Mouse (Mus musculus): ENCODE measurements around the gene Fsd1. TPM values are rescaled to one million over a fixed set of nuclear protein-coding genes. Genes with fewer than 3 reads are reported as not detected.

The Fsd1 gene
- polyA plus RNA-seq, 1 experiment from 2014 or later: 0.22 TPM

DNA sequence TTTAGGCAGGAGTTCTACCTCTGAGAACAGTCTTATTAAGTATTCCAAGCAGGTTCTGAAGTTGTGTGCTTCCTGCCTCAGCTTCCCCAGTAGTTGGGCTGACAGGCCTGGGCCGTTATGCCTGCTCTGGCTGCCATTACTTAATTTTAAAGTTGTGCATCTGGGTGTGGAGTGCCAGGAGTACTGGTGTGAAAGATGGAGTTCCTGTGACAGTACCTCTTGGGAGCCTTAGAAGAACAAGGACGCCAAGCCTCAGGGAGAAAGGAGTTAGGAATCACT is 23.6 kb downstream of the Fsd1 start:
- 50% methylated on average over 2 of the region's 2 CpGs for WGBS (ENCODE audit: insufficient replicate concordance)

DNA sequence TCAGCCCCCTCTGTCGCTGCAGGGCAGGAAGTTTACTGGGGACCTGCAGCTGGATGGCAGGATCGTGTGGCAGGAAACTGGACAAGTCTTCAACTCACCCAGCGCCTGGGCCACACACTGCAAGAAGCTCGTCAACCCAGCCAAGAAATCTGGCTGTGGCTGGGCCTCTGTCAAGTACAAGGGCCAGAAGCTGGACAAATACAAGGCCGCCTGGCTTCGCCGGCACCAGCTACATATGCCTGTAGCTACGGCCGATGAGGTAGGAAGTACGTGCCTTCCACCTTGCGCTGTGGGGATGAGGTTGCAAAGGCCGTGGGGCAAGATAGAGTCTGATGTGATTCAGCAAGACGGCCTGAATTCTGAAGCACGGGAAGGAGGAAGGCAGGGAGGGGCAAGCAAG is 23.9 kb downstream of the Fsd1 start:
- 57% methylated on average over 14 of the region's 14 CpGs for WGBS (ENCODE audit: insufficient replicate concordance)
- no peak overlapping the region for H3K27ac ChIP-seq (ENCODE audit: low read length)
- H3K4me1 ChIP-seq (ENCODE audit: control insufficient read depth, low read depth, low read length): peaks cover 26% of the 10 kb centered on the region
- ATAC-seq (ENCODE audit: low read depth): no peak
- H3K27me3 ChIP-seq (ENCODE audit: control insufficient read depth, insufficient read depth, low read depth, low read length): no peaks in the 10 kb centered on the region; the same call in 1 of the 2 replicates
- H3K4me3 ChIP-seq (ENCODE audit: low read depth, low read length): peak overlapping the region; percentile 79; the same call in 1 of the 2 replicates
- H3K36me3 ChIP-seq (ENCODE audit: control insufficient read depth, insufficient read depth): no peaks in the 10 kb centered on the region
- peak overlapping the region; percentile 87 for H3K4me2 ChIP-seq (ENCODE audit: low read depth, low read length)
- H3K9me3 ChIP-seq (replicated peaks; ENCODE audit: control insufficient read depth, low read length): no peaks in the 10 kb centered on the region
- H3K9ac ChIP-seq (ENCODE audit: low read depth, low read length): no peak overlapping the region

More for the DNA sequence above, 23.6 kb downstream of the Fsd1 start:
- H3K4me2 ChIP-seq (ENCODE audit: low read depth, low read length): peak overlapping the region; percentile 87
- no peak overlapping the region for H3K27ac ChIP-seq (ENCODE audit: low read length)
- no peak for ATAC-seq (ENCODE audit: low read depth)
- H3K36me3 ChIP-seq (ENCODE audit: control insufficient read depth, insufficient read depth): no peaks in the 10 kb centered on the region
- H3K4me1 ChIP-seq (ENCODE audit: control insufficient read depth, low read depth, low read length): peaks cover 26% of the 10 kb centered on the region
- peak overlapping the region; percentile 72 for H3K9ac ChIP-seq (ENCODE audit: low read depth, low read length)
- H3K9me3 ChIP-seq (replicated peaks; ENCODE audit: control insufficient read depth, low read length): no peaks in the 10 kb centered on the region
- H3K27me3 ChIP-seq (ENCODE audit: control insufficient read depth, insufficient read depth, low read depth, low read length): no peaks in the 10 kb centered on the region; the same call in 1 of the 2 replicates
- peak overlapping the region; percentile 79 for H3K4me3 ChIP-seq (ENCODE audit: low read depth, low read length)

- Histone ChIP-seq H3K9ac (ENCODE audit: low read depth, low read length) (no peak overlapping the region), H3K4me1 (ENCODE audit: control insufficient read depth, low read depth, low read length) (peaks cover 26% of the 10 kb centered on the region), H3K4me2 (ENCODE audit: low read depth, low read length) (no peak overlapping the region), H3K4me3 (ENCODE audit: low read depth, low read length) (no peak overlapping the region), H3K9me3 (replicated peaks; ENCODE audit: control insufficient read depth, low read length) (no peaks in the 10 kb centered on the region), H3K27me3 (ENCODE audit: control insufficient read depth, insufficient read depth, low read depth, low read length) (no peaks in the 10 kb centered on the region; the same call in 1 of the 2 replicates), H3K27ac (ENCODE audit: low read length) (no peak overlapping the region), H3K36me3 (ENCODE audit: control insufficient read depth, insufficient read depth) (peaks cover 2% of the 10 kb centered on the region; the same call in 1 of the 2 replicates)
- no peak for ATAC-seq (ENCODE audit: low read depth)
- WGBS (ENCODE audit: insufficient replicate concordance): 5% methylated on average over 9 of the region's 9 CpGs
Measured at GRCm38 (mm10) chr17:56010681-56011080, 24.4 kb downstream of the Fsd1 start.

DNA sequence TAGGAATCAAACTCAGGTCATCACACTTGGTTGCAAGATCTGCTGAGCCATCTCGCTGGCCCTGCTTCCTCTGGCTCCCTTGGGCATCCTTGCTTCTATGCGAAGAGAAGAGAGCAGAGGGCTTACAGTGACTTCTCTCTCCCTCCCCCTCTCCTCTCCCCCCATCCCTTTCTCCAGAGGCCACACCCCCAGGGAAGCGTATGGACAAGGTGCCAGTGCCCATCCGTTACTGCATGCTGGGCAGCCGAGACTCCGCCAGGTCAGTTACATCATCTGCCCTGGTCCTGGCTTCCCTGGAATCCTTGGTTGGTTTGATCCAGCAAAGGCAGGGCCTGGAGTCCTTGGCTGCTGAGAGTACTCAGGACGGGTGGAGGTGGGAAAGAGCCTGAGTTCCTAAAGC is 25.1 kb downstream of the Fsd1 start:
- Histone ChIP-seq H3K4me3 (ENCODE audit: low read depth, low read length) (no peak overlapping the region), H3K27ac (ENCODE audit: low read length) (no peak overlapping the region), H3K9ac (ENCODE audit: low read depth, low read length) (no peak overlapping the region), H3K4me1 (ENCODE audit: control insufficient read depth, low read depth, low read length) (peaks cover 26% of the 10 kb centered on the region), H3K4me2 (ENCODE audit: low read depth, low read length) (no peak overlapping the region), H3K9me3 (replicated peaks; ENCODE audit: control insufficient read depth, low read length) (no peaks in the 10 kb centered on the region), H3K27me3 (ENCODE audit: control insufficient read depth, insufficient read depth, low read depth, low read length) (no peaks in the 10 kb centered on the region; the same call in 1 of the 2 replicates), H3K36me3 (ENCODE audit: control insufficient read depth, insufficient read depth) (peaks cover 9% of the 10 kb centered on the region; the same call in 1 of the 2 replicates)
- no peak for ATAC-seq (ENCODE audit: low read depth)
- WGBS (ENCODE audit: insufficient replicate concordance): 69% methylated on average over 7 of the region's 7 CpGs

DNA sequence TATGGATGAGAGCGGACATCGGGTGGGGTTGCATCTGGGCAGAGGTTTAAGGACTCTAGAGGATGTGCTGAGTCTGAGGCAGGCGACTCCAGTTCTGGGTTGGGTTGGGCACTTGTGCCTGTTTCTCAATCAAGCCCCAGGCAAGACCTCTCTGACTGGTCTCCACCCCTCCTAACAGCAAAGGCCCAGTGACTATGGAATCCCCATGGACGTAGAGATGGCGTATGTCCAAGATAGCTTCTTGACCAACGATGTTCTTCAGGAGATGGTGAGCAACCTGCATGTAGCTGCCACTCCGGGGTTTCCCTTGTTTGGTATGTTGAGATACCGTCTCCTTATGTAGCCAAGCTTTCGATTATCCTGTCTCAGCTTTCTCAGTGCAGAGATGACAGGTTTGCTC is 29.0 kb downstream of the Fsd1 start:
- Histone ChIP-seq H3K36me3 (ENCODE audit: control insufficient read depth, insufficient read depth) (peaks cover 33% of the 10 kb centered on the region), H3K4me3 (ENCODE audit: low read depth, low read length) (no peak overlapping the region), H3K27me3 (ENCODE audit: control insufficient read depth, insufficient read depth, low read depth, low read length) (no peaks in the 10 kb centered on the region; the same call in 1 of the 2 replicates), H3K4me2 (ENCODE audit: low read depth, low read length) (no peak overlapping the region), H3K27ac (ENCODE audit: low read length) (no peak overlapping the region), H3K9ac (ENCODE audit: low read depth, low read length) (no peak overlapping the region), H3K4me1 (ENCODE audit: control insufficient read depth, low read depth, low read length) (peaks cover 4% of the 10 kb centered on the region), H3K9me3 (replicated peaks; ENCODE audit: control insufficient read depth, low read length) (no peaks in the 10 kb centered on the region)
- ATAC-seq (ENCODE audit: low read depth): no peak
- 86% methylated on average over 9 of the region's 9 CpGs for WGBS (ENCODE audit: insufficient replicate concordance)

DNA sequence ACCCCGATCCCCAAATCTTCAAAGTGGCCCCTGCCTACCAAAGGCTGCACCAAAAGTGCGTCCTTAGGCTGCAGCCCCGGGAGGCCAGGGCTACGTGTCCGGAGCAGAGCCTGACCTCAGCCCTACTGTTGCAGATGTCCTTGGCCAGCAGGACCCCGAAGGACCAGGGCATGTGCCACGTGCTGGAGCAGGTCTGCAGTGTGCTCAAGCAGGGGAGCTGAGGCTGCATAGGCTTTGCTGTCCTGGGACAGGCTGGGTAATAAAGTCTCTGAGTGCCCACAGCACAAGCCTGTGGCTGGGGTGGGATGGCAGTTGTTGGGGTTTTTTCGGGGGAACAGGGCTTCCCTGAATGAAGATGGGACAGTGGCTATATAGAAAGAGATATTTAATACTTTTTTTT is 30.1 kb downstream of the Fsd1 start:
- Histone ChIP-seq H3K4me3 (ENCODE audit: low read depth, low read length) (no peak overlapping the region), H3K36me3 (ENCODE audit: control insufficient read depth, insufficient read depth) (peaks cover 33% of the 10 kb centered on the region), H3K9me3 (replicated peaks; ENCODE audit: control insufficient read depth, low read length) (no peaks in the 10 kb centered on the region), H3K9ac (ENCODE audit: low read depth, low read length) (no peak overlapping the region), H3K27me3 (ENCODE audit: control insufficient read depth, insufficient read depth, low read depth, low read length) (no peaks in the 10 kb centered on the region), H3K4me2 (ENCODE audit: low read depth, low read length) (no peak overlapping the region), H3K27ac (ENCODE audit: low read length) (no peak overlapping the region), H3K4me1 (ENCODE audit: control insufficient read depth, low read depth, low read length) (no peaks in the 10 kb centered on the region)
- WGBS (ENCODE audit: insufficient replicate concordance): 79% methylated on average over 8 of the region's 8 CpGs
- ATAC-seq (ENCODE audit: low read depth): no peak

DNA sequence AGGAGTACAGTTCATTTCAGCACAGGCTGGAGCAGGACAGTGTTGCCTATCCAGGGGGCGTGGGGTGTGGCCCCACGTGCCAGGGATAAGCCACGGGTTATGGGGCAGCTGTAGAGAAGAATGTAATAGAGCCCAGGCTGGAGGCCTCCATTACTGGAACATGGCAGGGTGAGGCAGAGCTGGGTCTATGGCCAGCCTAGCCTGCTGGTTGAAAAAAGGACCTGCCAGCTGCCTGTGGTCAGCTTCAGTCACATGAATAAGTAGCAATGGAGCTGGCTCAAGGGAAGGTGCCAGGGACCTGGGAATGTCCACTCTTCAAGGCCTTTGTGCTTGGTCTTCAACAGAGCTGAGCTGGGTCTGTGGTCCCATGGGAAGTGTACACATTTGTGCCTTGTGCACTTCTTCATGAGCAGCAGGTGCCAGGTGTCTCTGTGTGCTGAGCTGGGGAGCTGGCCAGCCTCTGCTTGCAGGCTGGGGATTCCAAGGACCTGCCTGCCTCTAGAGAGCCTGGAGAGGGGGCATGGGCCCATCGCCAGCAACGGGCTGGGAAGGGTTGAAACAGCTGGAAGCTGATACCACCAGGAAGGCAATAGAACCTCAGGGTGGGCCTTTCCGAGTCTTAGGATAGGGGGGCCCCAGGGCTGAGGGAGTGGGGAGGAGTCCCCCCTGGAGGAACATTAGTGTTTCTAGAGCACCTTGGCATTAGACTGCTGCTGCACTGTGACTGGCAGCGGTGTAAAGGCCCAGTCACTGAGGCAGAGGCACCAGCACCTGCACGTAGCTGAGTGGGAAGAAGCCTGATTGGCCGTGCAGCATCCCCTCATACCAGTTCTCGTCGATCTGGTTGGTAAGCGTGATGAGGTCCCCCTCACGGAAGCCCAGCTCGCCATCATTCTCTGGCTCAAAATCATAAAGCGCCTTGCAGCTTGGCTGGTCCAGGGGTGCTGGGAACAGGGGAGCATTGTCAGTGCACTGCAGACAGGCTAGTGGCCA is 30.8 kb downstream of the Fsd1 start:
- Histone ChIP-seq H3K27me3 (ENCODE audit: control insufficient read depth, insufficient read depth, low read depth, low read length) (no peaks in the 10 kb centered on the region), H3K9me3 (replicated peaks; ENCODE audit: control insufficient read depth, low read length) (no peaks in the 10 kb centered on the region), H3K4me2 (ENCODE audit: low read depth, low read length) (no peak overlapping the region), H3K36me3 (ENCODE audit: control insufficient read depth, insufficient read depth) (peaks cover 33% of the 10 kb centered on the region), H3K27ac (ENCODE audit: low read length) (no peak overlapping the region), H3K4me1 (ENCODE audit: control insufficient read depth, low read depth, low read length) (peaks cover 2% of the 10 kb centered on the region; the same call in 1 of the 2 replicates), H3K4me3 (ENCODE audit: low read depth, low read length) (no peak overlapping the region), H3K9ac (ENCODE audit: low read depth, low read length) (no peak overlapping the region)
- ATAC-seq (ENCODE audit: low read depth): no peak
- WGBS (ENCODE audit: insufficient replicate concordance): 78% methylated on average over 15 of the region's 15 CpGs

DNA sequence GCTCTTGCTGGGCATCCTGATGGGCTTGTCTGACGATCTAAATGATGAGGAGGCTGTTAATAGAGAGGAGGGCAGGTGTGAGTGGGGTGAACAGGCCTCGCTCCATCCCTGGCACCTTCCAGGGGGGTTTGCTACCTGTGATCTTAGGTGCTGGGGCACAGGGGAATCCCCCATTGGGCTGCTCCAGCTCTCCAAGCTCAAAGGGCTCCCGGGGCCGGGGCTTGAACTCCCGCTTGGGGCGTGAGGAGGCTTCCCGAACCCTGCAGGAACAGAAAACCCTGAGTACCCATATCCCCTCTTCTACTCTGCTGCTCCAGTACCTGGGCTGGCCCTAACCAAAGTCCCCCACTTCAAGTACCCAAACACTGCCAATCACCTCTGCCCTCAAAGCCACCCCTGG is 31.5 kb downstream of the Fsd1 start:
- Histone ChIP-seq H3K27ac (ENCODE audit: low read length) (no peak overlapping the region), H3K27me3 (ENCODE audit: control insufficient read depth, insufficient read depth, low read depth, low read length) (no peaks in the 10 kb centered on the region), H3K4me3 (ENCODE audit: low read depth, low read length) (no peak overlapping the region), H3K9ac (ENCODE audit: low read depth, low read length) (no peak overlapping the region), H3K4me2 (ENCODE audit: low read depth, low read length) (no peak overlapping the region), H3K4me1 (ENCODE audit: control insufficient read depth, low read depth, low read length) (peaks cover 8% of the 10 kb centered on the region), H3K36me3 (ENCODE audit: control insufficient read depth, insufficient read depth) (peaks cover 33% of the 10 kb centered on the region), H3K9me3 (replicated peaks; ENCODE audit: control insufficient read depth, low read length) (no peaks in the 10 kb centered on the region)
- WGBS (ENCODE audit: insufficient replicate concordance): 86% methylated on average over 7 of the region's 7 CpGs
- no peak for ATAC-seq (ENCODE audit: low read depth)

Data from liver, embryonic 16.5 days (tissue).